Mouse (Mus musculus) lung, postnatal 0 days (tissue): ENCODE measurements around the gene Nup37. TPM values are rescaled to one million over a fixed set of nuclear protein-coding genes. Genes with fewer than 3 reads are reported as not detected.

ENCODE experiments used
- ATAC-seq: fragments of 200-750 bp; cut with Nextera tagmentation; 2 replicates; pipeline ENCODE4 v1.8.0; 2017; ENCODE audit warnings: moderate library complexity
- DNase-seq: peaks from one replicate; pipeline ENCODE4 v3.0.0-alpha.2; 2016; ENCODE audit warnings: low spot score
- H3K27ac ChIP-seq: fragments of 300-500 bp; sonication (generic); 2 replicates; pipeline ENCODE4 v1.5.1; 2014; ENCODE audit warnings: antibody characterized with exemption, mild to moderate bottlenecking, low read length, mixed read lengths
- H3K27me3 ChIP-seq: fragments of 300-500 bp; sonication (generic); replicated peaks from 2 replicates; pipeline ENCODE4 v1.6.1; 2014; ENCODE audit warnings: low read length, mixed read lengths; ENCODE audit not compliant: insufficient read depth
- H3K36me3 ChIP-seq: fragments of 300-500 bp; sonication (generic); 2 replicates; pipeline ENCODE4 v1.6.1; 2014; ENCODE audit warnings: low read length, mixed read lengths; ENCODE audit not compliant: insufficient read depth
- H3K4me1 ChIP-seq: fragments of 300-500 bp; sonication (generic); 2 replicates; pipeline ENCODE4 v1.6.1; 2014; ENCODE audit warnings: antibody characterized with exemption, low read depth, low read length, mixed read lengths; ENCODE audit not compliant: insufficient read depth
- H3K4me2 ChIP-seq: fragments of 300-500 bp; sonication (generic); replicated peaks from 2 replicates; pipeline ENCODE4 v1.6.1; 2014; ENCODE audit warnings: low read depth, mild to moderate bottlenecking, low read length, moderate library complexity, mixed read lengths
- H3K4me3 ChIP-seq: fragments of 300-500 bp; sonication (generic); 2 replicates; pipeline ENCODE4 v1.5.1; 2014; ENCODE audit warnings: low read depth, low read length
- H3K9ac ChIP-seq: fragments of 300-500 bp; sonication (generic); replicated peaks from 2 replicates; pipeline ENCODE4 v1.6.1; 2014; ENCODE audit warnings: low read depth, mild to moderate bottlenecking
- H3K9me3 ChIP-seq: fragments of 300-500 bp; sonication (generic); 2 replicates; pipeline ENCODE4 v1.6.1; 2016; ENCODE audit warnings: low read length, mixed read lengths
- CTCF ChIP-seq: IDR thresholded peaks from 2 replicates; pipeline ENCODE4 v1.5.1; 2016; ENCODE audit warnings: antibody characterized with exemption, mild to moderate bottlenecking
- EP300 ChIP-seq: IDR thresholded peaks from 2 replicates; pipeline ENCODE4 v1.6.1; 2016; ENCODE audit warnings: antibody characterized with exemption, mild to moderate bottlenecking, control low read depth
- WGBS: fragments of 180-500 bp; shearing (Covaris S2); extraction: QIAGEN DNeasy Blood & Tissue Kit; methylation state at CpG from one replicate; pipeline ENCODE4 v1.1.7; 2014; 5-methylcytosine and 5-hydroxymethylcytosine counted together
- polyA plus RNA-seq: library from polyadenylated mRNA; unstranded; fragments of >200 nt; fragmentation: Nextera tagmentation; extraction: Ambion mirVana; gene quantifications from 2 replicates; pipeline ENCODE4 v1.2.1, GENCODE M21; 2015

The Nup37 gene
- polyA plus RNA-seq, 1 experiment from 2014 or later: 21.3 TPM

DNA sequence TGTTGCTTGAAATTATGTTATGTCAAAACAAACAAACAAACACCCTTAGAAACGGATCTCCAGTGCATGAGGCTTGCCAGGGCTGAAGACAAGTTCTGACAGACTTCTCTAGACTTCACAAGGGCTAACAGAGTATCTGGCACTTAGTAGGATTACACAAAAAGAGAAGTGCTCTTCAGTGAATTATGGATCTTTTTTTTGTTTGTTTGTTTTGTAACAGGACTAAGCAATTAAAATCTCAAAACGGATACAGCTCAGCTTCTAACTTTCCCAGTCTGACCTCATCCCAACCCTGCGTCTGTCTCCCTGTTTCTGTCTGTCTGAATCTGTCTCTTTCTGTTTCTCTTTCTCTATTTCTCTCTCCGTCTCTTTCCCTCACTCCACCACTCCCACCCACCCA lies 53.7 kb downstream of the Nup37 start:
- whole genome bisulfite sequencing: 2% methylated on average over 4 of the region's 4 CpGs
- H3K4me2 ChIP-seq: peak overlapping the region; percentile 78
- no peak overlapping the region for H3K27ac ChIP-seq
- H3K9ac ChIP-seq: no peak overlapping the region
- H3K27me3 ChIP-seq: no peaks in the 10 kb centered on the region
- no peaks in the 10 kb centered on the region for H3K9me3 ChIP-seq
- H3K36me3 ChIP-seq: no peaks in the 10 kb centered on the region
- H3K4me1 ChIP-seq: peaks cover 8% of the 10 kb centered on the region; the same call in 1 of the 2 replicates
- peak overlapping the region; percentile 69 for H3K4me3 ChIP-seq
- DNase-seq (peak; percentile 33), ATAC-seq (peak; percentile 57)
- TF ChIP-seq CTCF (no peak), EP300 (no peak)

DNA sequence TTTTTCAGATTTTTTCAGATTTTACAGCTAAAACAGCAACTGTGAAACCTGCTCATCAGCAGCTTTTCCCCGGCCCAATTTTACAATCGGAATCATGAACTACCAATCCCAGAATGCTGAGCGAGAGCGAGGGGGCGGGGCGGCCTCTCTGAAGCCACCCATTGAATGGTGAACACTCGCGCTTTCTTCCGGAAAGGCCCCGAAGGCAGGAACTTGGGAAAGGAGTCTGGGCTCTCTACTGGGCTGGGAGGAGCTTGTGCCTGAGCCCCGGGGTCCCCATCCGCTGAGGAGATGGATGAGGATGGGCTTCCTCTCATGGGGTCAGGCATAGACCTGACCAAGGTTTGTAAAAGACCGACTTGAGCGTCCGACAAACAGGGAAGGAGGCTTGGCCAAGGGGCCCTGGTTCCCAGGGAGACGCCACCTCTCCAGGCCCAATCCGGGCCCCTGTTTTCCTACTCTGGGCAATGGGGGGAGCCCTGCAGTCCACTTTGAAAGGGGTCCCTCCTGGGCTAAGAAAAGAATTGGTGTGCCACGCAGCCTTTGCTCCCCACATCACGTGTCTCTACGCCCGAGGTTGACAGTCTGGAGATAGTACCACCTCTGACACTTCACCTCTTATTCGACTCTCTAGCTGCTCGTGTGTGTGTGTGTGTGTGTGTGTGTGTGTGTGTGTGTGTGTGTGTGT lies 54.3 kb downstream of the Nup37 start, which contains the start of gene Washc3:
Gene Washc3 (plus strand): TSS at position 143 of the 688 bp plus-strand sequence.
- H3K27me3 ChIP-seq: no peaks in the 10 kb centered on the region
- no peaks in the 10 kb centered on the region for H3K36me3 ChIP-seq
- no peak for TF ChIP-seq EP300
- TF ChIP-seq CTCF: 0 out of 2 replicates have a peak, but pooled peaks have one; percentile 1
- ATAC-seq (peak; percentile 99), DNase-seq (peak; percentile 96)
- peak within 1 kb of the TSS; percentile 78 for H3K4me2 ChIP-seq
- peak within 1 kb of the TSS; percentile 80 for H3K9ac ChIP-seq
- WGBS: 2% methylated on average over 22 of the region's 23 CpGs
- 0 out of 2 replicates have a peak within 1 kb of the TSS, but pooled peaks have one; percentile 49 for H3K27ac ChIP-seq
- peaks cover 8% of the 10 kb centered on the region; the same call in 1 of the 2 replicates for H3K4me1 ChIP-seq
- peak within 1 kb of the TSS; percentile 69 for H3K4me3 ChIP-seq
- H3K9me3 ChIP-seq: no peaks in the 10 kb centered on the region

DNA sequence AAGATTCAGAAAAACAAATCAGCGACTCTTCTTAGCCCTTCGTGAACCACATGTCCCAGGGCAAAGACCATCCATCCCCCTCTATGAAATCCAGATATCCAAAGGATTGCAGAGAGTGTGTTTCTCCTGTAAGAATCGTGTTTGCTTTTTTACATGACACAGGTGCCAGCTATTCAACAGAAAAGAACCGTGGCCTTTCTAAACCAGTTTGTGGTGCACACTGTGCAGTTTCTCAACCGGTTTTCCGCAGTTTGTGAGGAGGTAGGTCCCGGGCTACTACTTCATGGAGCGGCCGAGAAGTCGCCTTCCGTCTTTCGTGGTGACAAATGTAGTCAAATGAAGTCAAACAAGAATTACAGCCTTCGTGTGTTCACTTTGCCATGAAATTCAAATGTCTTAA lies 54.9 kb downstream of the Nup37 start:
- DNase-seq (no peak), ATAC-seq (no peak)
- Histone ChIP-seq H3K4me1 (peaks cover 8% of the 10 kb centered on the region; the same call in 1 of the 2 replicates), H3K36me3 (no peaks in the 10 kb centered on the region), H3K27me3 (no peaks in the 10 kb centered on the region), H3K4me3 (peak overlapping the region; percentile 69), H3K27ac (no peak overlapping the region), H3K9me3 (no peaks in the 10 kb centered on the region), H3K4me2 (peak overlapping the region; percentile 78), H3K9ac (peak overlapping the region; percentile 80; the same call in 1 of the 2 replicates)
- TF ChIP-seq EP300 (no peak), CTCF (no peak)
- WGBS: 67% methylated on average over 13 of the region's 13 CpGs

DNA sequence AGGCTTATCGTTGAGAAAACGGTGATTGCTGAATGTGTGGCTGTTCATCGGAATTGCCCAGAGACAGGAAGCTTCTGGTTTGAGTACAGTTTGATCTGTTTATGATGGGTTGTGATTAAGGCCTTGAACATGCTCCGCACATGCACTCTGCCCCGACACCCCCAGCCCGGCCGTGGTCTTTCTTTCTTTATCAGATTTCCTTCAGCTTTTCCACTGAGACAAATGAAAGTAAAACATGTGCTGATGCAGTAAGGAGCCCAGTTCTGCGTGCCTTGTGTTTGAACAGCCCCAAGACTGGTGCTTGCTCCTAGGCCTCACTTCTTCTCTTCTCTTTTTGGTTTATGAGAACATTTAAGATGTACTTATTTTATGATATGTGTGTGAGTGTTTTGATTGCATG lies 55.8 kb downstream of the Nup37 start:
- peaks cover 8% of the 10 kb centered on the region; the same call in 1 of the 2 replicates for H3K4me1 ChIP-seq
- no peak overlapping the region for H3K9ac ChIP-seq
- 60% methylated on average over 8 of the region's 8 CpGs for WGBS
- no peaks in the 10 kb centered on the region for H3K9me3 ChIP-seq
- DNase-seq (no peak), ATAC-seq (no peak)
- no peaks in the 10 kb centered on the region for H3K27me3 ChIP-seq
- no peak overlapping the region for H3K4me3 ChIP-seq
- H3K27ac ChIP-seq: no peak overlapping the region
- no peaks in the 10 kb centered on the region for H3K36me3 ChIP-seq
- TF ChIP-seq CTCF (no peak), EP300 (no peak)
- H3K4me2 ChIP-seq: no peak overlapping the region

DNA sequence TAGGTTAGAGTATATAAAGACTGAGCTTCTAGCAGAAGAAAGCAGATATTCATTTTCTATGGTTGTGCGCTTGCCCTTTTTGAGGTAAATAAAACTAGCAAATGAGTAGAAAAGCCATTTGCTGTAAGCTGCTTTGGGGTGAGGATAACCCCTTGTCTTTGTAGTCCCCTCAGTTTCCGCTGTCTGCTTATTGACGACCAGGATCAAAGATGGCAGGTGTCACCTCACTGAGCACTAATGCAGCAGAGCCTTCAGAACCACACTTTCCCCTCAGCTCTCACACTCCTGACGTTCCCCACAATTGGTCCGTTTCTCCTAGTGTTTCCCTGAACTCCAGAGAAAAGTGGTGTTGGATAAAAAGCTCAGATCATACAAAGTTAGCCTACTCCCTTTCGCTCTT lies 56.4 kb downstream of the Nup37 start:
- Histone ChIP-seq H3K9me3 (no peaks in the 10 kb centered on the region), H3K27ac (no peak overlapping the region), H3K4me3 (no peak overlapping the region), H3K27me3 (no peaks in the 10 kb centered on the region), H3K4me2 (no peak overlapping the region), H3K9ac (no peak overlapping the region), H3K4me1 (peaks cover 8% of the 10 kb centered on the region; the same call in 1 of the 2 replicates), H3K36me3 (no peaks in the 10 kb centered on the region)
- 96% methylated on average over 6 of the region's 6 CpGs for WGBS
- DNase-seq (no peak), ATAC-seq (no peak)
- TF ChIP-seq CTCF (no peak), EP300 (no peak)

DNA sequence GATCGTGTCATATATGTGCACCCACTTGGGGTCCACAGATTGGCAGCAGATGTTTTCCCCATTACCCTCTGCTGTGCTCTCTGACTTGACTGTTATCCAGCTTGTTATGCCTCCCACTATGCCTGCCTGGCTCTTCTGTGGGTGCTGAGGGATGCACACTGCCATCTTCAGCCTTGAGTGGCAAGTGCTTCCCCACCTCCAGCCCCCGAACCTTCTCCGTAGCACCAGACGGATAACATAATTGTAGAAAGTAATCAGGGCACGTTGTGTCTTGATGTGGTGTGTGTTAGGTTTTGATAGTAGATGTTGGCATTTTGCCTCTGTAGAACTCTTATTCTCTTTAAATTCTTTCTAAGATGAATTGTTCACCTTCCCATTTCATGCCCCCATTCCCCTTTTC lies 65.9 kb downstream of the Nup37 start:
- Histone ChIP-seq H3K27me3 (no peaks in the 10 kb centered on the region), H3K27ac (no peak overlapping the region), H3K36me3 (no peaks in the 10 kb centered on the region), H3K4me3 (no peak overlapping the region), H3K9me3 (no peaks in the 10 kb centered on the region), H3K4me1 (no peaks in the 10 kb centered on the region), H3K4me2 (no peak overlapping the region), H3K9ac (no peak overlapping the region)
- WGBS: 88% methylated on average over 5 of the region's 5 CpGs
- no peak for TF ChIP-seq EP300
- no peak for TF ChIP-seq CTCF
- DNase-seq: no peak
- ATAC-seq: no peak
